Comparison of ENCODE assay signal across 8 mouse cellular contexts in genomic region chr16:93807961-93808554, GRCm38 (mm10). TPM values are rescaled to one million over a fixed set of nuclear protein-coding genes. Genes with fewer than 3 reads are reported as not detected.
DNase-seq lines count a peak whose midpoint lies in the region; ATAC-seq and TF ChIP-seq lines count a peak whose summit lies in the region.

No protein-coding gene starts in this region.

- peak overlapping the region; percentile 30 for H3K27ac ChIP-seq in ES-Bruce4 (ENCODE audit: insufficient read depth, low read length)
- H3K27ac ChIP-seq in hindbrain, postnatal 0 days: no peak overlapping the region
- H3K27ac ChIP-seq in liver, embryonic 15.5 days (replicated peaks): peak overlapping the region; percentile 19; the same call in 1 of the 2 replicates

- H3K27me3 ChIP-seq in ES-Bruce4 (ENCODE audit: control insufficient read depth, insufficient read depth, low read length, poor library complexity, severe bottlenecking): no peaks in the 10 kb centered on the region
- H3K27me3 ChIP-seq in hindbrain, postnatal 0 days (ENCODE audit: insufficient read depth, low read length): no peaks in the 10 kb centered on the region
- H3K27me3 ChIP-seq in liver, embryonic 15.5 days: no peaks in the 10 kb centered on the region

- no peak for TF ChIP-seq EP300 in ES-Bruce4 (IDR thresholded peaks at IDR 0.05; ENCODE audit: insufficient read depth, low read depth, low read length)

- no peak overlapping the region for H3K4me2 ChIP-seq in hindbrain, postnatal 0 days (ENCODE audit: low read depth, low read length)
- no peak overlapping the region for H3K4me2 ChIP-seq in liver, embryonic 15.5 days

- DNase-seq in 416B (ENCODE audit: low read depth): peak; percentile 39
- DNase-seq in gastrocnemius, postnatal 10 days: peak; percentile 72
- DNase-seq in hindbrain, postnatal 0 days (ENCODE audit: low spot score): peak; percentile 53
- no peak for DNase-seq in cerebellum, adult 11-12 months
- DNase-seq in spleen, adult 18-20 months: no peak
- DNase-seq in layer of hippocampus, postnatal 36 days: no peak

- no peak for TF ChIP-seq CTCF in ES-Bruce4 (IDR thresholded peaks at IDR 0.05; ENCODE audit: low read depth, low read length)
- no peak for TF ChIP-seq CTCF in hindbrain, postnatal 0 days (IDR thresholded peaks at IDR 0.05; ENCODE audit: low read depth)

- H3K9me3 ChIP-seq in ES-Bruce4 (replicated peaks; ENCODE audit: control insufficient read depth, insufficient read depth, low read length, poor library complexity, severe bottlenecking): no peaks in the 10 kb centered on the region
- no peaks in the 10 kb centered on the region for H3K9me3 ChIP-seq in hindbrain, postnatal 0 days (ENCODE audit: low read length)
- peaks cover 6% of the 10 kb centered on the region; the same call in 1 of the 2 replicates for H3K9me3 ChIP-seq in liver, embryonic 15.5 days (replicated peaks)

- ATAC-seq in hindbrain, postnatal 0 days: peak; percentile 68
- ATAC-seq in liver, embryonic 15.5 days (ENCODE audit: insufficient read depth): 0 out of 2 replicates have a peak, but pooled peaks have one; percentile 15

- H3K36me3 ChIP-seq in ES-Bruce4 (ENCODE audit: control insufficient read depth, insufficient read depth, low read length, poor library complexity, severe bottlenecking): no peaks in the 10 kb centered on the region
- H3K36me3 ChIP-seq in hindbrain, postnatal 0 days (ENCODE audit: insufficient read depth, low read length): peaks cover 44% of the 10 kb centered on the region
- peaks cover 62% of the 10 kb centered on the region for H3K36me3 ChIP-seq in liver, embryonic 15.5 days (replicated peaks)

- TF ChIP-seq POLR2A in ES-Bruce4 (IDR thresholded peaks at IDR 0.05; ENCODE audit: insufficient read depth, low read length): no peak

- H3K4me1 ChIP-seq in ES-Bruce4 (ENCODE audit: control insufficient read depth, insufficient read depth, low read length): peaks cover 5% of the 10 kb centered on the region
- H3K4me1 ChIP-seq in hindbrain, postnatal 0 days (ENCODE audit: insufficient read depth, low read length): no peaks in the 10 kb centered on the region
- no peaks in the 10 kb centered on the region; the same call in none of the 2 replicates for H3K4me1 ChIP-seq in liver, embryonic 15.5 days (replicated peaks)

- no peak overlapping the region for H3K4me3 ChIP-seq in ES-Bruce4 (ENCODE audit: low read depth, low read length)
- no peak overlapping the region for H3K4me3 ChIP-seq in hindbrain, postnatal 0 days (ENCODE audit: low read length)
- no peak overlapping the region for H3K4me3 ChIP-seq in liver, embryonic 15.5 days (replicated peaks)

- WGBS in hindbrain, postnatal 0 days: 44% methylated on average over 8 of the region's 8 CpGs
- WGBS in liver, embryonic 15.5 days (ENCODE audit: insufficient replicate concordance): 56% methylated on average over 8 of the region's 8 CpGs

- H3K9ac ChIP-seq in ES-Bruce4 (ENCODE audit: low read depth, poor library complexity, severe bottlenecking): no peak overlapping the region
- H3K9ac ChIP-seq in hindbrain, postnatal 0 days (replicated peaks; ENCODE audit: low read length): no peak overlapping the region
- H3K9ac ChIP-seq in liver, embryonic 15.5 days: no peak overlapping the region

RNA-seq across cellular contexts. Expression of gene Morc3, which starts 23.9 kb away (rescaled TPM):
- 152 TPM in 2 replicates for polyA plus RNA-seq in ES-Bruce4 (2011; ENCODE audit: insufficient read depth, insufficient read length, low read depth, missing spikeins)
- 10 to 100 TPM; 24.5 to 32.8 TPM for total RNA-seq in gastrocnemius, postnatal 10 days (2021)
- 19.2 and 25.2 TPM in 2 replicates for total RNA-seq in hindbrain, postnatal 0 days (2014; rRNA removed)
- 22.2 and 24.1 TPM in 2 replicates for polyA plus RNA-seq in hindbrain, postnatal 0 days (2015; fragmentation: Nextera tagmentation; extraction: Ambion mirVana)
- 16.0 and 16.1 TPM in 2 replicates for polyA plus RNA-seq in liver, embryonic 15.5 days (2015; fragmentation: Nextera tagmentation; extraction: Ambion mirVana)
- 10 to 100 TPM; 30.4 to 31.2 TPM for total RNA-seq in layer of hippocampus, postnatal 36 days (2021)

Comparison
In these comparisons a context has a peak if more than half of its experiments do, and no peak if none do; other contexts are left out.
1. DNase-seq: peak in 416B (single experiment), gastrocnemius, postnatal 10 days (single experiment) and hindbrain, postnatal 0 days (single experiment); none in cerebellum, adult 11-12 months (single experiment), spleen, adult 18-20 months (0 of 2) and layer of hippocampus, postnatal 36 days (0 of 2).